Mouse (Mus musculus): ENCODE results near the gene Olfr66. TPM values are rescaled to one million over a fixed set of nuclear protein-coding genes. Genes with fewer than 3 reads are reported as not detected.

Gene Olfr66
- not detected for total RNA-seq (2021)
- long read RNA-seq, experiment 1: 0 reads
- long read RNA-seq, experiment 2: 0 reads

GRCm38 (mm10) chr7:103886152-103886551 is at the start of gene Olfr66:
Olfr66 (minus strand) TSS chr7:103886252.
- intact Hi-C loops (cut with DNase I): no loop called here
- no peak for DNase-seq

GRCm38 (mm10) chr7:103934264-103934663 is 48.2 kb upstream of the Olfr66 start, which contains the start of gene Olfr632:
Olfr632 (plus strand) TSS chr7:103934347.
- intact Hi-C loops (cut with DNase I): no loop called here
- no peak for DNase-seq

DNA sequence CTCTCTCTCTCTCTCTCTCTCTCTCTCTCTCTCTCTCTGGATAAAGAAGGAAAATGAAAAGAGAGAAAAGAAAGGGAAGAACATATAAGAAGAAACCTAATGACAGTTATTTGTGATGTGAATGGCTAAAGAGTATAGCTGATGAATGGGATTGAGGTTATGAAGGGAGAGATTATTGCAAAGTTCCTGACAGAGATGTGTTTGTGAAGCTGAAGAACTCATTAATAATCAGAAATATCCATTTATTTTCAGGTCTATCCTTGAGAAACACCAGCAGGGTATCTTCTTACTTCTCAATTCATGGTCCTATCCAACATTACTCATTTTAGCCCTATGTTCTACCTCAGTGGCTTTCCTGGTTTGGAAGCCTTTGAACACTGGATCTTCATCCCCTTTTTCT is 42.5 kb upstream of the Olfr66 start, which contains the start of gene Olfr631:
Gene Olfr631 (plus strand): TSS at position 301 of the 400 bp plus-strand sequence.
- intact Hi-C loops (cut with DNase I): no loop called here
- DNase-seq: no peak

DNA sequence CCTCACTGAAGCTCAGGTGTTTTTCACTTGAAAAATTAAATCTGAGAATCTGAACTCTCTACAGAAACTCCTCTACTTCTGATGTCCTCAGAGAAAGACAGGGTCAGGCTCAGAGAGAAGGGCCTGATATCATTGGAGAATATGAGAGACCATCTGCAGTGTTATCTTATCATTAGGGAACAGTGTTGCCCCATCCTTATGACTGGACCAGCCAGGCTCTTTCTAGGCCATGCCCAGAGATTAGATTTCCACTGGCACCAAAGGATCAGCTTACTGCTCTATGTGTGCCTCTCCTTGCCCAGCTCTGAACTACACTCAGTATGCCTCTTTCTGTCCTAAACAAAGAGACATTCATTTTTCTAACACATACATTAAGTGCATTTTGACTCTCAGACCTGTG is 29.3 kb upstream of the Olfr66 start:
- DNase-seq: no peak
- intact Hi-C loops (cut with DNase I): no loop called here

DNA sequence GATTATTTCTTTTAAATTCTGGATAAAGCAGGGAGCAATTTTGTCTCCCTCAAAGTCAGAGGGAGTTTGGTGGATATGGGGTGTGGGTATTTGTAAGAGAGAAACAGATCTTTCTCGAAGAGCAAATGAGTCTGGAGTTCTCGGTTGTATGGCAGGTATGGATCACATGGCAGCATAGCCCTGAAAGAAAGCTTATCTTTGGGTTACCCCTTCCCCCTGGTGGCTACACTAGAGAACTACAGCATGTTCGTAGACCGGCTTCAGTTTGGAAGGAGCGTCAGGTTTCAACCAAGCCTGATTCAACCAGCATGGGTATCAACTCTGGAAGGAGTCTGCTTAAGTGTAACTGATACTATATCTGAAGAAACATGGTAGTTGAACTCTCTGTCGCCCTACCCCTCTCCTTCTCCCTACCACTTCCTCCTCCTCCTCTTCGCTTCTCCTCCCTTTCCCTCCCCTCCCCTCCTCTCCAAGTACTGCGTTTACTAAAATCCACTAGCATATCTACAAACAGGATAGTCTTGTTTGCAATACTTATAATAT is 27.0 kb upstream of the Olfr66 start:
- intact Hi-C loops (cut with DNase I): no loop called here

DNA sequence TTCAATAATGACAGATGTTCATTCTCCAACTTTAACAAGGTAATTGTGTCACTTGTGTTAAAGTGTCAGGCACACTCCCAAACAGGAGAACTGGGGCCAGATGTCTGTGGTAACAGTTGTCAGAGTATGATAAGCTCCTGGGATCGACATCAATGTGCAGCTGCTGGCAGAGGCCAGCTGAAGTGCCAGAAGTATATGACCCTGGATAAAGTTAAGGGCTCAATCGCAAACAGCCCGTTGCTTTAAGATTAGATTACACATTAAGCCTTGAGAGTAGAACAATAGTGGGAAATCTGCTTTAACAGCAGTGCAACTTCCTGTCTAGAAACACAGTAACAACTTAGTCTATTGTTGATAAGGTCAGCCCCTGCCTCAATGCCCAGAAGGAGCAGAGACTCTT is 24.0 kb upstream of the Olfr66 start:
- no peak for DNase-seq
- intact Hi-C loops (cut with DNase I): no loop called here

More for the DNA sequence above, 27.0 kb upstream of the Olfr66 start:
- DNase-seq: no peak

DNA sequence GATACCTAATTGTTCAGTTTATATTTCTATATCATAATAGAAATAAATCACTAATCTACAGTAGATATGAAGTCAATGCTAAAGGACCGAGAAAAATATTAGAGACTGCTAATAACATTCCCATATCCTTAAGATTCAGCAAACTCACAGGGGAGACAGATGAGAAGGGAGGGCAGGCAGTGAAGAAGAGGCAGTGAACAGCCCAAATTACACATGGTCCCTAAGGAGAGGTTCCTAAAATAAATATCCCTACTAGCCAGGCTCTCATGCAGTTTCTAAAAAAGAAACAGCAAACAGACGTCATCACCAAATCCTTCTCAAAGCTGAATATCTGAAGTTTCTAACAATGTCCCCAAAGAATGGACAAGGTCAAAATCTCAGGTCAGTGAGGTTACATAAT is 17.1 kb upstream of the Olfr66 start, which contains the start of gene Olfr65:
Gene Olfr65 (plus strand): TSS at position 301 of the 400 bp plus-strand sequence.
- no peak for DNase-seq
- intact Hi-C loops (cut with DNase I): no loop called here

DNA sequence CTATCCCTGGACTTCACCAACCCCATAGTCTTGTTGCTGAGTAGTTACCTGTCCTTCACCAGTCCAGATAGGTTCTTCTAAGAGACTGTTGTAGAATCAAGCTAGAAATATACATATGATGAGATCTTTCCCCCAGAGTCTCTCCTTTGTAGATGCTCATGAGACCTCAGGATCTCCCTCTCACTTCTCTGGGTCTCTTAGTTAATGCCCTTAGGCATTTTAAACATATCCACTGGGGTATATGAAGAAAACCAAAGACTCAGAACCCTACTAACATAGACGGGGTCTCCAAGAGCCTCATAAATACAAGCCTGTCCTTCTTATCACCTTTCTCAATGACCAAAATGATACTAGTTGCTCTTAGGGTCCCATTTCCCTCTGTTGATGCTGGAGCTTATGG is 8.3 kb upstream of the Olfr66 start, which contains the start of gene Olfr64:
Gene Olfr64 (minus strand): TSS at position 101 of the 400 bp plus-strand sequence.
- intact Hi-C loops (cut with DNase I): no loop called here
- DNase-seq: no peak

- DNase-seq: no peak
- intact Hi-C loops (cut with DNase I): no loop called here
These were observed 9.0 kb downstream of the Olfr66 start for GRCm38 (mm10) chr7:103877093-103877492.

- intact Hi-C loops (cut with DNase I): no loop called here
- DNase-seq: no peak
These were observed 11.6 kb downstream of the Olfr66 start for GRCm38 (mm10) chr7:103874451-103874850.

DNA sequence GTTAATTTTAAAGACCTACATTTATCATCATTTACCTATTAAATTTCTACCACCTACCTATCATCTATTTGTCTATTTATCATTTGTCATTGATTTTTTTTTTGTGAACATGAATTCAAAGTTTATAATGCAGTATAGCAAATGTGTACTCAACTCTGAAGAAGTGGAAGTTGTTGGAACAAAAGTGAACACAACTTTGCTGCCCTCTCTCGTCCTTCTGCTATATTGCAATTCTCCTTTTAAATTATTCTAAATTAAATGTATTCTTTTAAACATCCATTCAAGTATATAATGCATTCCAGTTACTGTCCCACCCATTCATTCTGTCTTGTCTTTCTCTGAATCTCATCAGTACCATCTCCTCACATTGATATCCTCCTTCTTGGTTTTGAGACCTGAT is 13.0 kb downstream of the Olfr66 start:
- DNase-seq: no peak
- intact Hi-C loops (cut with DNase I): no loop called here

GRCm38 (mm10) chr7:103870667-103871066 is 15.4 kb downstream of the Olfr66 start:
- intact Hi-C loops (cut with DNase I): no loop called here
- no peak for DNase-seq

DNA sequence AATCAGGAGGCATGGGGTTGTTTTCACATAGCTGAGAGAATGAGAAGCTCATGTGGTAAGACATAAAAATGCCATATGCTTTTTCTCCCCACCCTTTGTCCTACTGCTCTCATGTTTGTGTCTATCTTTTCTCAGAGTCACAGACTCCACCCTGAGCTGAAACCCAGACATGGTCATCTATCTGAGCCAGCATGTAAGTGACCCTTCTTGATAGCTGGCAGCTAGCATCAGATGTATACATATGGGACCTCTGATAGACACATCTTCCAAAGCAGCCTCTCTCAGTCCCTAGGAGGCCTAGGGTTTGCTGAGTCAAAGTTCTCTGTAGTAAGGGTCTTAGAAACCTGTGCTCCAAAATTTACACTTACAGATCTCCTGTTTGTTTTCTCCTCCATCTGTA is 20.3 kb downstream of the Olfr66 start:
- DNase-seq: no peak
- intact Hi-C loops (cut with DNase I): no loop called here

- no peak for DNase-seq
- intact Hi-C loops (cut with DNase I): no loop called here
These were observed 24.5 kb downstream of the Olfr66 start for GRCm38 (mm10) chr7:103861531-103861930.

GRCm38 (mm10) chr7:103860855-103861254 is 25.2 kb downstream of the Olfr66 start:
- DNase-seq: peak in 1 of 2 experiments; percentile 4
- intact Hi-C loops (cut with DNase I): no loop called here

- intact Hi-C loops (cut with DNase I): no loop called here
These were observed 27.0 kb downstream of the Olfr66 start for GRCm38 (mm10) chr7:103859076-103859475.

DNA sequence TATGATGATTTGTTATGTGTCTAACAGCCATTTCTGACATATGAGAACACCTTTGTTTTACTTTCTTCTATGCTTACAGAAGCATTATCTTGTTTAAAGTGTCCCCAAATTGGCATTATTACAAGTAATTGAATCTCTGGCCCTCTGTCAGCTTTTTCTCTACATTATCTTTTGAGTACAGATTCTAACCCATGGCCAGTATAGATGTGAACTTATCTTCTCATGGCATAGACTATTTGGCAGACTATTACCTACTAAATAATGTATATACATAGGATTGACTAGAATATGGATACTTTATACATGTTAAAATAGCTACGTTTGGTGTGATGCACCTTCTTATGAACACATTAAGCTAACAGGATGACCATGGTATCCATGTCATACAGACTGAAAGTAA is 31.4 kb downstream of the Olfr66 start:
- intact Hi-C loops (cut with DNase I): no loop called here
- DNase-seq: no peak

More at GRCm38 (mm10) chr7:103859076-103859475, 27.0 kb downstream of the Olfr66 start:
- DNase-seq: no peak

GRCm38 (mm10) chr7:103853090-103853489 is 33.0 kb downstream of the Olfr66 start, which contains the start of gene Hbb-y:
Hbb-y (minus strand) TSS chr7:103853216.
- no peak for DNase-seq
- intact Hi-C loops (cut with DNase I): no loop called here

DNA sequence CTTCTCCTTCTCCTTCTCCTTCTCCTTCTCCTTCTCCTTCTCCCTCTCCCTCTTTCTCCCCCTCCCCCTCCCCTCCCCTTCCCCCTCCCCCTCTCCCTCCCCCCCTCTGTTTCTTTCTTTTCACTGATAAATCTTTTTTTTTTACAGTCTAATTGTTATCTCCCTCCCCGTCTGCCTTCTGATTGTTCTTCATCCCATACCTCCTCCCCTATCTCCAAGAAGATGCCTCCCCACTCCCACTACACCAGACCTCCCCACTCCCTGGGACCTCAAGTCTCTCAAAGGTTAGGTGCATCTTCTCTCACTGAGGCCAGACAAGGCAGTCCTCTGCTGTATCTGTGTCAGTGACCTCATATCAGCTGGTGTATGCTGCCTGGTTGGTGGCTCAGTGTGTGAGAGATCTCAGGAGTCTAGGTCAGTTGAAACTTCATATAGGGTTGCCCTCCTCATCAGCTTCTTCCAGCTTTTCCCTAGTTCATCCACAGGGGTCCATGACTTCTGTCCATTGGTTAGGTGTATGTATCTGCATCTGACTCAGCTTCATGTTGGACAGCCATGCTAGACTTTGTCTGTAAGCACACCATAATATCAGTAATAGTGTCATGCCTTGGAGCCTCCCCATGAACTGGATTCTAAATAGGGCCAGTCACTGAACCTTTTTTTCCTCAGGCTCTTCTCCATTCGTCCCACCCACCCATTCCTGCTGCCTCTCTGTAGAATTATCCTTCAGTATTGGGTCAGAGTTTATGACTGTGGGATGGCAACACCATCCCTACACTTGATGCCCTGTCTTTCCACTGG is 41.3 kb downstream of the Olfr66 start:
- DNase-seq: no peak
- intact Hi-C loops (cut with DNase I): no loop called here

- intact Hi-C loops (cut with DNase I): no loop called here
These were observed 43.0 kb downstream of the Olfr66 start, which contains the start of gene Hbb-bh1 for GRCm38 (mm10) chr7:103843034-103843433. Hbb-bh1 (minus strand) TSS chr7:103843164.

GRCm38 (mm10) chr7:103840268-103840667 is 45.8 kb downstream of the Olfr66 start, which contains the start of gene Hbb-bh2:
Hbb-bh2 (minus strand) TSS chr7:103840520.
- intact Hi-C loops (cut with DNase I): no loop called here
- DNase-seq: no peak

More at GRCm38 (mm10) chr7:103843034-103843433, 43.0 kb downstream of the Olfr66 start, which contains the start of gene Hbb-bh1:
- no peak for DNase-seq

Measured in gastrocnemius, postnatal 36 days (tissue).